Mouse (Mus musculus): ENCODE results near the gene Jade2.

DNA sequence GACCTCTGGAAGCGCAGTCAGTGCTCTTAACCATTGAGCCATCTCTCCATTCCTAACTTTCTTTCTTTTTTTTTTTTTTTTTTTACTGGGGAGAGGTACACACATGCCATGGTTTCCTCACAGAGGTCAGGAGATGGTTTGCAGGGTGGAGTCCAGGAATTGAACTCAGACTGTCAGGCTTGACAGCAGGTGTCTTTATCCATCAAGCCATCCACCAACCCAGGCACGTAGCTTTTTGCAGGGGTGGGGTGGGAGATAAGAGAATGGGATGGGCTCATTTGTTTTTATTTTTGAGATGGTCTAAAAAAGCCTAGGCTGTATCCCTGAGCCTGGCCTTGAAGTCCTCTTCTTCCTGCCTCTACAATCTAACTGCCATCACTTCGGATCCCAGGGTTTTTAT is 81.9 kb downstream of the Jade2 start:
- TF ChIP-seq POLR2A (IDR thresholded peaks at IDR 0.05; ENCODE audit: insufficient read depth, low read length) (no peak), CTCF (IDR thresholded peaks at IDR 0.05; ENCODE audit: low read depth, low read length) (no peak)
